ENCODE assay signal across 8 mouse cellular contexts in genomic region chr10:30718703-30719340, GRCm38 (mm10).
DNase-seq lines count a peak whose midpoint lies in the region; ATAC-seq lines count a peak whose summit lies in the region.

No protein-coding gene starts in this region.

- no peak overlapping the region for H3K4me3 ChIP-seq in liver, embryonic 13.5 days (replicated peaks)

- 23% methylated on average over 4 of the region's 4 CpGs for WGBS in liver, embryonic 13.5 days (ENCODE audit: insufficient replicate concordance)

- ATAC-seq in liver, embryonic 13.5 days (ENCODE audit: low read depth) = peak; percentile 81

- no peak overlapping the region for H3K4me2 ChIP-seq in liver, embryonic 13.5 days

- no peaks in the 10 kb centered on the region for H3K9me3 ChIP-seq in liver, embryonic 13.5 days (replicated peaks)

- no peaks in the 10 kb centered on the region for H3K27me3 ChIP-seq in liver, embryonic 13.5 days

- H3K27ac ChIP-seq in liver, embryonic 13.5 days = peak overlapping the region; percentile 10; the same call in 1 of the 2 replicates

- H3K4me1 ChIP-seq in liver, embryonic 13.5 days (replicated peaks) = peaks cover 12% of the 10 kb centered on the region

- H3K36me3 ChIP-seq in liver, embryonic 13.5 days = 0 out of 2 replicates have a peak, but pooled peaks cover 8% of the 10 kb centered on the region

- DNase-seq in CD4-positive helper T cell, adult 2 months (ENCODE audit: low read depth, low spot score) = peak; percentile 75
- DNase-seq in NIH3T3 (ENCODE audit: low read depth) = peak; percentile 80
- peak; percentile 34 to 41 for DNase-seq in cerebellum, postnatal 25 days
- DNase-seq in gastrocnemius, postnatal 25 days = peak; percentile 10
- DNase-seq in kidney, adult 11 months = peak; percentile 26
- peak; percentile 52 for DNase-seq in liver, embryonic 13.5 days
- peak; percentile 47 to 51 for DNase-seq in natural killer cell, adult 2 months (ENCODE audit: low spot score in 2 of 2)
- DNase-seq in thymus, postnatal 4 days = peak; percentile 27

- H3K9ac ChIP-seq in liver, embryonic 13.5 days = no peak overlapping the region

Comparison
In these comparisons a context has a peak if more than half of its experiments do, and no peak if none do; other contexts are left out.
1. DNase-seq: peak in every context shown above with its lines; median percentile 80 in NIH3T3; 75 in CD4-positive helper T cell, adult 2 months; 52 in liver, embryonic 13.5 days; 49 in natural killer cell, adult 2 months; 38 in cerebellum, postnatal 25 days; 27 in thymus, postnatal 4 days; 26 in kidney, adult 11 months; 10 in gastrocnemius, postnatal 25 days.